ENCODE assay signal across 18 mouse cellular contexts in genomic region chr5:98987116-98987515, GRCm38 (mm10). TPM values are rescaled to one million over a fixed set of nuclear protein-coding genes. Genes with fewer than 3 reads are reported as not detected.
DNase-seq lines count a peak whose midpoint lies in the region; ATAC-seq lines count a peak whose summit lies in the region.
"Had no signal": no experiment of that assay in that cellular context is flagged by ENCODE, and none has a peak within 500 bp of the region (broad histone marks: within the 10 kb centered on the region; RNA-seq: fewer than 3 reads in every experiment).

No protein-coding gene starts in this region.

- H3K4me1 ChIP-seq in midbrain, embryonic 13.5 days (replicated peaks), result peaks cover 40% of the 10 kb centered on the region
- H3K4me1 ChIP-seq in midbrain, embryonic 16.5 days (ENCODE audit: control insufficient read depth, insufficient read depth, low read length), result peaks cover 16% of the 10 kb centered on the region
- peaks cover 55% of the 10 kb centered on the region for H3K4me1 ChIP-seq in forebrain, embryonic 10.5 days
- peaks cover 38% of the 10 kb centered on the region for H3K4me1 ChIP-seq in forebrain, embryonic 12.5 days
- peaks cover 26% of the 10 kb centered on the region for H3K4me1 ChIP-seq in forebrain, embryonic 16.5 days (replicated peaks; ENCODE audit: control insufficient read depth, insufficient read depth, low read length)
- H3K4me1 ChIP-seq: heart, embryonic 12.5 days had no signal

- WGBS in midbrain, embryonic 13.5 days, result 58% methylated on average over 3 of the region's 3 CpGs
- WGBS in midbrain, embryonic 16.5 days, result 55% methylated on average over 3 of the region's 3 CpGs
- 62% methylated on average over 3 of the region's 3 CpGs for WGBS in forebrain, embryonic 10.5 days
- 40% methylated on average over 3 of the region's 3 CpGs for WGBS in forebrain, embryonic 12.5 days
- WGBS in forebrain, embryonic 16.5 days, result 33% methylated on average over 3 of the region's 3 CpGs

- no peak overlapping the region for H3K4me3 ChIP-seq in midbrain, embryonic 13.5 days (replicated peaks)
- no peak overlapping the region for H3K4me3 ChIP-seq in midbrain, embryonic 16.5 days (ENCODE audit: low read depth, low read length)
- no peak overlapping the region for H3K4me3 ChIP-seq in forebrain, embryonic 10.5 days
- no peak overlapping the region for H3K4me3 ChIP-seq in forebrain, embryonic 12.5 days (replicated peaks)
- H3K4me3 ChIP-seq in forebrain, embryonic 16.5 days (replicated peaks; ENCODE audit: low read length), result no peak overlapping the region
- H3K4me3 ChIP-seq: embryonic facial prominence, embryonic 13.5 days; heart, embryonic 12.5 days; hindbrain, embryonic 12.5 days had no signal

- H3K9me3 ChIP-seq in midbrain, embryonic 13.5 days, result no peaks in the 10 kb centered on the region
- H3K9me3 ChIP-seq in midbrain, embryonic 16.5 days (replicated peaks; ENCODE audit: control insufficient read depth, low read length, poor library complexity, severe bottlenecking), result no peaks in the 10 kb centered on the region
- no peaks in the 10 kb centered on the region for H3K9me3 ChIP-seq in forebrain, embryonic 10.5 days
- no peaks in the 10 kb centered on the region for H3K9me3 ChIP-seq in forebrain, embryonic 12.5 days
- H3K9me3 ChIP-seq in forebrain, embryonic 16.5 days (ENCODE audit: control insufficient read depth, low read length), result no peaks in the 10 kb centered on the region
- H3K9me3 ChIP-seq: embryonic facial prominence, embryonic 13.5 days; heart, embryonic 12.5 days; hindbrain, embryonic 12.5 days had no signal

- ATAC-seq in midbrain, embryonic 13.5 days, result no peak
- no peak for ATAC-seq in midbrain, embryonic 16.5 days
- 0 out of 2 replicates have a peak, but pooled peaks have one; percentile 10 for ATAC-seq in forebrain, embryonic 12.5 days (ENCODE audit: low FRiP score)
- peak; percentile 41 for ATAC-seq in forebrain, embryonic 16.5 days
- ATAC-seq: hindbrain, embryonic 16.5 days; inflammation-experienced regulatory T-cells, adult 6 months had no signal

- H3K27ac ChIP-seq in midbrain, embryonic 13.5 days, result peak overlapping the region; percentile 39; the same call in 1 of the 2 replicates
- no peak overlapping the region for H3K27ac ChIP-seq in midbrain, embryonic 16.5 days (ENCODE audit: low read length)
- peak overlapping the region; percentile 86; the same call in 1 of the 2 replicates for H3K27ac ChIP-seq in forebrain, embryonic 10.5 days
- H3K27ac ChIP-seq in forebrain, embryonic 12.5 days, result peak overlapping the region; percentile 91
- H3K27ac ChIP-seq in forebrain, embryonic 16.5 days (ENCODE audit: low read length), result 0 out of 2 replicates have a peak overlapping the region, but pooled peaks have one; percentile 53
- H3K27ac ChIP-seq: embryonic facial prominence, embryonic 13.5 days; hindbrain, embryonic 12.5 days had no signal

- no peak overlapping the region for H3K9ac ChIP-seq in midbrain, embryonic 13.5 days (replicated peaks)
- H3K9ac ChIP-seq in midbrain, embryonic 16.5 days (ENCODE audit: low read depth, low read length), result no peak overlapping the region
- no peak overlapping the region for H3K9ac ChIP-seq in forebrain, embryonic 12.5 days
- no peak overlapping the region for H3K9ac ChIP-seq in forebrain, embryonic 16.5 days (replicated peaks; ENCODE audit: low read depth, low read length)
- H3K9ac ChIP-seq: embryonic facial prominence, embryonic 13.5 days; heart, embryonic 12.5 days; hindbrain, embryonic 12.5 days had no signal

- DNase-seq in forebrain, embryonic 10.5 days (ENCODE audit: extremely low spot score, low spot score), result no peak
- DNase-seq in cerebellum, adult 9-11 months, result no peak
- no peak for DNase-seq in adipocyte (ENCODE audit: low spot score)
- DNase-seq: adrenal gland, adult 8-10 months; adrenal gland, postnatal 36 days; cerebellum, adult 11 months; cerebellum, adult 8-10 months; cerebellum, postnatal 25 days; gastrocnemius, postnatal 14 days had no signal

- no peaks in the 10 kb centered on the region for H3K27me3 ChIP-seq in midbrain, embryonic 13.5 days
- no peaks in the 10 kb centered on the region for H3K27me3 ChIP-seq in midbrain, embryonic 16.5 days (ENCODE audit: control insufficient read depth, insufficient read depth, low read depth, low read length)
- H3K27me3 ChIP-seq in forebrain, embryonic 10.5 days (ENCODE audit: poor library complexity, severe bottlenecking), result no peaks in the 10 kb centered on the region
- no peaks in the 10 kb centered on the region for H3K27me3 ChIP-seq in forebrain, embryonic 12.5 days
- no peaks in the 10 kb centered on the region for H3K27me3 ChIP-seq in forebrain, embryonic 16.5 days (replicated peaks; ENCODE audit: control insufficient read depth, insufficient read depth, low read length)
- H3K27me3 ChIP-seq: heart, embryonic 12.5 days; hindbrain, embryonic 12.5 days had no signal

- H3K36me3 ChIP-seq in midbrain, embryonic 13.5 days, result no peaks in the 10 kb centered on the region
- H3K36me3 ChIP-seq in midbrain, embryonic 16.5 days (ENCODE audit: control insufficient read depth, insufficient read depth, low read length), result no peaks in the 10 kb centered on the region
- no peaks in the 10 kb centered on the region for H3K36me3 ChIP-seq in forebrain, embryonic 10.5 days (replicated peaks)
- H3K36me3 ChIP-seq in forebrain, embryonic 12.5 days (replicated peaks), result no peaks in the 10 kb centered on the region
- H3K36me3 ChIP-seq in forebrain, embryonic 16.5 days (ENCODE audit: control insufficient read depth, insufficient read depth), result no peaks in the 10 kb centered on the region
- H3K36me3 ChIP-seq: embryonic facial prominence, embryonic 13.5 days; heart, embryonic 12.5 days; hindbrain, embryonic 12.5 days had no signal

- no peak overlapping the region for H3K4me2 ChIP-seq in midbrain, embryonic 13.5 days (replicated peaks)
- no peak overlapping the region for H3K4me2 ChIP-seq in midbrain, embryonic 16.5 days (ENCODE audit: low read length)
- no peak overlapping the region for H3K4me2 ChIP-seq in forebrain, embryonic 12.5 days
- H3K4me2 ChIP-seq in forebrain, embryonic 16.5 days (ENCODE audit: low read length), result no peak overlapping the region
- H3K4me2 ChIP-seq: embryonic facial prominence, embryonic 13.5 days; heart, embryonic 12.5 days; hindbrain, embryonic 12.5 days had no signal

RNA-seq across cellular contexts. Expression of gene Prkg2, which starts 50.0 kb away (rescaled TPM):
- polyA plus RNA-seq in midbrain, embryonic 13.5 days (2015; fragmentation: Nextera tagmentation; extraction: Ambion mirVana), result 1.5 and 3.4 TPM in 2 replicates
- 1.7 and 2.8 TPM in 2 replicates for polyA plus RNA-seq in midbrain, embryonic 16.5 days (2015; fragmentation: Nextera tagmentation; extraction: Ambion mirVana)
- 1.6 and 2.0 TPM in 2 replicates for polyA plus RNA-seq in forebrain, embryonic 10.5 days (2016; fragmentation: Nextera tagmentation; extraction: Ambion mirVana)
- 4.7 and 4.8 TPM in 2 replicates for polyA plus RNA-seq in forebrain, embryonic 12.5 days (2016; fragmentation: Nextera tagmentation; extraction: Ambion mirVana)
- 0.90 and 1.3 TPM in 2 replicates for polyA plus RNA-seq in forebrain, embryonic 16.5 days (2015; fragmentation: Nextera tagmentation; extraction: Ambion mirVana)
- polyA plus RNA-seq: inflammation-experienced regulatory T-cells, adult 6 months had no signal

Comparison
In these comparisons a context has a peak if more than half of its experiments do, and no peak if none do; other contexts are left out.
1. ATAC-seq: peak in forebrain, embryonic 12.5 days (single experiment) and forebrain, embryonic 16.5 days (single experiment); none in midbrain, embryonic 13.5 days (single experiment) and midbrain, embryonic 16.5 days (single experiment).